ENCODE assay signal across 14 mouse cellular contexts in the genomic region with DNA sequence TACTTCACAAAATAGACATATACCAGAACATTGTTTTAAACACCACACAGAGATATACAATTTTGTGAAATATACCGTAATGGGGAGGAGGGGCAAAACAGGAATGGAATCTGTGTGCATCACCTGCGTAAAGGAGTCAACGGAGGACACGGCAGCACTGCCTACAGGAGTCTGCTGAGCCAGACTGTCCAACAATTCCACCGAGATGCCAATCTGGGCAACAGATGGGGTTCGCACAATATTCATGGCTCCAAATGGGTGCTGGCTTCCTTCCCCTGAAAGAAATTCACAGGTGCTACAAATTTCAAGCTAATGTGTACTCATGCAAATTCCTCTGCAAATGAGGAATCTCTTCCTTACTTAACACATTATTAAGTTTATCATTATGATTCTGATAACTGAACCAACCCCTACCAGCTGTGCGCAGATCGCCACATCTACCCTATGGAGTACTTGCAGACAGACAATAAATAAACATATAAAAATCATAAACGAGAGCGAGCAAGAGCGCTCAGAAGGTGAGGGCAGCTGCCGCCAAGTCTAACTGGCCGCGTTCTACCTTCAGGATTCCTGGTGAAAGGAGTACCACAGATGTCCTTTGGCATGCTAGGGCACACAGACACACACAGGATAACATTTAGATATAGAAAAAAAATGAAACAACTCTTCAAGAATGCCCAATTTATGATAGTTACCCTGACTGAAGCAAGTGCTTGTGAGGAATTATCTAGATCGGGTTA. TPM values are rescaled to one million over a fixed set of nuclear protein-coding genes. Genes with fewer than 3 reads are reported as not detected.
DNase-seq lines count a peak whose midpoint lies in the region; ATAC-seq lines count a peak whose summit lies in the region.
"Had no signal": no experiment of that assay in that cellular context is flagged by ENCODE, and none has a peak within 500 bp of the region (broad histone marks: within the 10 kb centered on the region; RNA-seq: fewer than 3 reads in every experiment).

No protein-coding gene starts in this region.

- H3K4me1 ChIP-seq in heart, embryonic 12.5 days (replicated peaks), result no peaks in the 10 kb centered on the region
- H3K4me1 ChIP-seq: hindbrain, embryonic 12.5 days had no signal

- H3K9me3 ChIP-seq in heart, embryonic 12.5 days (replicated peaks), result no peaks in the 10 kb centered on the region
- H3K9me3 ChIP-seq: hindbrain, embryonic 12.5 days had no signal

- WGBS in heart, embryonic 12.5 days, result 94% methylated on average over 15 of the region's 15 CpGs

- no peak overlapping the region for H3K9ac ChIP-seq in heart, embryonic 12.5 days
- H3K9ac ChIP-seq: hindbrain, embryonic 12.5 days had no signal

- no peak overlapping the region for H3K4me2 ChIP-seq in heart, embryonic 12.5 days
- H3K4me2 ChIP-seq: hindbrain, embryonic 12.5 days had no signal

- peaks cover 26% of the 10 kb centered on the region for H3K36me3 ChIP-seq in heart, embryonic 12.5 days

- no peak overlapping the region for H3K27ac ChIP-seq in heart, embryonic 12.5 days (ENCODE audit: poor library complexity, severe bottlenecking)
- H3K27ac ChIP-seq: hindbrain, embryonic 12.5 days had no signal

- DNase-seq in frontal cortex, postnatal 25 days (ENCODE audit: low spot score in 2 of 2), result no peak
- DNase-seq in frontal cortex, postnatal 10 days (ENCODE audit: low spot score in 2 of 2), result peak; percentile 31 to 32
- peak; percentile 36 to 79 for DNase-seq in left cerebral cortex, postnatal 10 days (ENCODE audit: extremely low spot score in 1 of 2, low spot score in 2 of 2)
- DNase-seq in gastrocnemius, postnatal 36 days, result no peak
- no peak for DNase-seq in urinary bladder, postnatal 36 days (ENCODE audit: low spot score in 2 of 2)
- DNase-seq: adrenal gland, adult 2 months; kidney, adult 18-20 months had no signal

- H3K4me3 ChIP-seq in heart, embryonic 12.5 days, result no peak overlapping the region
- H3K4me3 ChIP-seq: hindbrain, embryonic 12.5 days had no signal

- H3K27me3 ChIP-seq in heart, embryonic 12.5 days (replicated peaks), result no peaks in the 10 kb centered on the region
- H3K27me3 ChIP-seq: hindbrain, embryonic 12.5 days had no signal

- peak; percentile 85 for ATAC-seq in frontal cortex, adult (ENCODE audit: low TSS enrichment)
- no peak for ATAC-seq in erythroblast, adult 5-6 weeks (replicated peaks; ENCODE audit: low FRiP score, poor library complexity, severe bottlenecking)
- ATAC-seq in heart, embryonic 12.5 days (ENCODE audit: insufficient number of reproducible peaks, low FRiP score), result no peak

- intact Hi-C loops in left cerebral cortex, postnatal 10 days (cut with DNase I), result no loop called here
- intact Hi-C loops in gastrocnemius, postnatal 36 days (cut with DNase I), result no loop called here

RNA-seq across cellular contexts. Expression of a gene that starts 17.4 kb away (rescaled TPM):
- total RNA-seq in left cerebral cortex, postnatal 10 days (2021), result 10 to 100 TPM; 76.8 to 94.9 TPM
- 100 to 1,000 TPM; 105 to 107 TPM for total RNA-seq in gastrocnemius, postnatal 36 days (2021)
- total RNA-seq in erythroblast, adult 5-6 weeks (2015; ENCODE audit: low replicate concordance), result 4.4 and 9.0 TPM in 2 replicates
- total RNA-seq in erythroblast, adult 5-6 weeks (2017; ENCODE audit: low replicate concordance), result 16.9 and 74.1 TPM in 2 replicates
- polyA plus RNA-seq in heart, embryonic 12.5 days (2016; fragmentation: Nextera tagmentation; extraction: Ambion mirVana), result 112 TPM in 2 replicates

RNA-seq across cellular contexts. Expression of a gene that starts 20.2 kb away (rescaled TPM):
- under 1 TPM; 0.24 to 0.32 TPM for total RNA-seq in left cerebral cortex, postnatal 10 days (2021)
- total RNA-seq in gastrocnemius, postnatal 36 days (2021), result not detected
- total RNA-seq in erythroblast, adult 5-6 weeks (2015; ENCODE audit: low replicate concordance), result not detected in 2 replicates
- total RNA-seq in erythroblast, adult 5-6 weeks (2017; ENCODE audit: low replicate concordance), result not detected in 2 replicates
- 0.06 TPM in 1 of 2 replicates, not detected in the other for polyA plus RNA-seq in heart, embryonic 12.5 days (2016; fragmentation: Nextera tagmentation; extraction: Ambion mirVana)
- total RNA-seq: megakaryocyte progenitor cell, adult 5-6 weeks; MEL had no signal
- polyA plus RNA-seq: adrenal gland, adult 2 months; liver, embryonic 16.5 days had no signal

RNA-seq across cellular contexts. Expression of a gene that starts 57.2 kb away (rescaled TPM):
- total RNA-seq in left cerebral cortex, postnatal 10 days (2021), result 10 to 100 TPM; 21.8 to 27.4 TPM
- total RNA-seq in gastrocnemius, postnatal 36 days (2021), result 10 to 100 TPM; 29.1 to 30.6 TPM
- total RNA-seq in erythroblast, adult 5-6 weeks (2015; ENCODE audit: low replicate concordance), result 55.8 and 69.2 TPM in 2 replicates
- 48.7 and 51.6 TPM in 2 replicates for total RNA-seq in erythroblast, adult 5-6 weeks (2017; ENCODE audit: low replicate concordance)
- 51.3 and 51.9 TPM in 2 replicates for polyA plus RNA-seq in heart, embryonic 12.5 days (2016; fragmentation: Nextera tagmentation; extraction: Ambion mirVana)

Comparison
In these comparisons a context has a peak if more than half of its experiments do, and no peak if none do; other contexts are left out.
1. DNase-seq: peak in frontal cortex, postnatal 10 days (2 of 2) and left cerebral cortex, postnatal 10 days (2 of 2); none in frontal cortex, postnatal 25 days (0 of 2), gastrocnemius, postnatal 36 days (0 of 2) and urinary bladder, postnatal 36 days (0 of 2).